In the genomic region with DNA sequence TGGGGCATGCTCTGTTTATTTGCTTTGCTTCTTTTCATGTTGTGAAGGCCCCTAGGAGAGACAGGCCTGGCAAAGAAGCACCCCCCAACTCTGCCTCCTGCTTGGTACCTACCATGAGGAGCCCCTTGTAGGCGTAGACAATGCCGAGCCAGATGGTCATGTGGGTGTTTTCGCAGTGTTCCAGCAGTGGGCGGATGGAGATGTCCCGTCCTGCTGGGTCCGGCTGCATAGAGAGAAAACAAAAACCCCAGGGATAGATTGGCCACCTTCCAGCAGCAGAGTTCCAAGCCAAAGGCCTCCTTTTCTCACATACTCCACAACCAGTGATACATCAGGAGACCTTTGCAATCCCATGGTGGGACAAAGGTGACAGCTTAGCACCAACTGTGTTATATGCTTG, we compare ENCODE assay signal across 9 mouse cellular contexts. TPM values are rescaled to one million over a fixed set of nuclear protein-coding genes. Genes with fewer than 3 reads are reported as not detected.
DNase-seq lines count a peak whose midpoint lies in the region; ATAC-seq lines count a peak whose summit lies in the region.
"Had no signal": no experiment of that assay in that cellular context is flagged by ENCODE, and none has a peak within 500 bp of the region (broad histone marks: within the 10 kb centered on the region; RNA-seq: fewer than 3 reads in every experiment).

No protein-coding gene starts in this region.

- H3K4me1 ChIP-seq in hindbrain, embryonic 14.5 days (replicated peaks; ENCODE audit: control insufficient read depth, insufficient read depth, low read length), result no peaks in the 10 kb centered on the region
- 0 out of 2 replicates have a peak, but pooled peaks cover 3% of the 10 kb centered on the region for H3K4me1 ChIP-seq in hindbrain, embryonic 10.5 days (replicated peaks)
- H3K4me1 ChIP-seq in midbrain, embryonic 13.5 days (replicated peaks), result 0 out of 2 replicates have a peak, but pooled peaks cover 4% of the 10 kb centered on the region

- no peaks in the 10 kb centered on the region for H3K9me3 ChIP-seq in hindbrain, embryonic 14.5 days (ENCODE audit: control insufficient read depth, low read length)
- H3K9me3 ChIP-seq in hindbrain, embryonic 10.5 days, result no peaks in the 10 kb centered on the region
- no peaks in the 10 kb centered on the region for H3K9me3 ChIP-seq in midbrain, embryonic 13.5 days

- ATAC-seq in hindbrain, embryonic 14.5 days (ENCODE audit: low FRiP score), result peak; percentile 53; the same call in 1 of the 2 replicates
- no peak for ATAC-seq in midbrain, embryonic 13.5 days

- H3K4me3 ChIP-seq in hindbrain, embryonic 14.5 days (replicated peaks; ENCODE audit: low read length), result no peak overlapping the region
- H3K4me3 ChIP-seq in hindbrain, embryonic 10.5 days, result no peak overlapping the region
- no peak overlapping the region for H3K4me3 ChIP-seq in midbrain, embryonic 13.5 days (replicated peaks)

- peak; percentile 38 for DNase-seq in hindbrain, embryonic 14.5 days (ENCODE audit: low spot score)
- no peak for DNase-seq in hindbrain, embryonic 10.5 days (ENCODE audit: low spot score)
- DNase-seq in adipocyte (ENCODE audit: low spot score), result peak; percentile 61
- DNase-seq in cerebellum, adult 9-11 months, result peak; percentile 71
- DNase-seq in layer of hippocampus, postnatal 36 days, result peak; percentile 76 to 80
- DNase-seq in c-Kit-positive CD71-positive TER-119-positive erythroid progenitor cells, embryonic 14.5 days (ENCODE audit: low spot score), result no peak
- no peak for DNase-seq in MN1 (ENCODE audit: low spot score)
- DNase-seq: liver had no signal

- H3K27me3 ChIP-seq in hindbrain, embryonic 14.5 days (ENCODE audit: control insufficient read depth, insufficient read depth, low read length), result no peaks in the 10 kb centered on the region
- H3K27me3 ChIP-seq in hindbrain, embryonic 10.5 days (ENCODE audit: insufficient read depth, poor library complexity, severe bottlenecking), result no peaks in the 10 kb centered on the region
- no peaks in the 10 kb centered on the region for H3K27me3 ChIP-seq in midbrain, embryonic 13.5 days

- H3K36me3 ChIP-seq in hindbrain, embryonic 14.5 days (replicated peaks; ENCODE audit: control insufficient read depth, insufficient read depth), result no peaks in the 10 kb centered on the region; the same call in 1 of the 2 replicates
- H3K36me3 ChIP-seq in hindbrain, embryonic 10.5 days, result no peaks in the 10 kb centered on the region
- H3K36me3 ChIP-seq in midbrain, embryonic 13.5 days, result no peaks in the 10 kb centered on the region

- no peak overlapping the region for H3K27ac ChIP-seq in hindbrain, embryonic 14.5 days
- no peak overlapping the region for H3K27ac ChIP-seq in hindbrain, embryonic 10.5 days
- no peak overlapping the region for H3K27ac ChIP-seq in midbrain, embryonic 13.5 days

- no peak overlapping the region for H3K4me2 ChIP-seq in hindbrain, embryonic 14.5 days (replicated peaks)
- no peak overlapping the region for H3K4me2 ChIP-seq in midbrain, embryonic 13.5 days (replicated peaks)

- H3K9ac ChIP-seq in hindbrain, embryonic 14.5 days, result no peak overlapping the region
- H3K9ac ChIP-seq in midbrain, embryonic 13.5 days (replicated peaks), result no peak overlapping the region

- WGBS in hindbrain, embryonic 14.5 days, result 54% methylated on average over 6 of the region's 6 CpGs
- 53% methylated on average over 6 of the region's 6 CpGs for WGBS in hindbrain, embryonic 10.5 days
- WGBS in midbrain, embryonic 13.5 days, result 59% methylated on average over 6 of the region's 6 CpGs

RNA-seq across cellular contexts. Expression of a gene that starts 34.2 kb away (rescaled TPM):
- polyA plus RNA-seq in hindbrain, embryonic 14.5 days (2014; fragmentation: Nextera tagmentation; extraction: Ambion mirVana), result 0.99 and 1.4 TPM in 2 replicates
- 1.2 and 2.0 TPM in 2 replicates for polyA plus RNA-seq in hindbrain, embryonic 10.5 days (2016; fragmentation: Nextera tagmentation; extraction: Ambion mirVana)
- total RNA-seq in layer of hippocampus, postnatal 36 days (2021), result 1 to 10 TPM; 2.4 to 3.1 TPM
- polyA plus RNA-seq in midbrain, embryonic 13.5 days (2015; fragmentation: Nextera tagmentation; extraction: Ambion mirVana), result 0.54 and 0.55 TPM in 2 replicates

Comparison
In these comparisons a context has a peak if more than half of its experiments do, and no peak if none do; other contexts are left out.
1. DNase-seq: peak in hindbrain, embryonic 14.5 days (single experiment), adipocyte (single experiment), cerebellum, adult 9-11 months (single experiment) and layer of hippocampus, postnatal 36 days (2 of 2); none in hindbrain, embryonic 10.5 days (single experiment), c-Kit-positive CD71-positive TER-119-positive erythroid progenitor cells, embryonic 14.5 days (single experiment) and MN1 (single experiment).